Mouse (Mus musculus) cortical plate, adult 2 months (tissue): ENCODE data around the gene Ccnt2.
"Not testable (repeated sequence)": the region's sequence is repeated elsewhere in the genome, so short reads cannot be mapped to it uniquely, and the experiment has no call there.

Experiments
- CTCF ChIP-seq: fragments of 200-500 bp; IDR thresholded peaks from 2 replicates; pipeline ENCODE4 v1.5.1; 2011; ENCODE audit warnings: mild to moderate bottlenecking, control low read depth, low read length; ENCODE audit not compliant: insufficient read depth; ENCODE audit errors: extremely low read depth
- POLR2A ChIP-seq: fragments of 200-500 bp; IDR thresholded peaks from 2 replicates; pipeline ENCODE4 v1.6.1; 2011; ENCODE audit warnings: mild to moderate bottlenecking, low read length, control low read depth; ENCODE audit not compliant: insufficient read depth; ENCODE audit errors: extremely low read depth

DNA sequence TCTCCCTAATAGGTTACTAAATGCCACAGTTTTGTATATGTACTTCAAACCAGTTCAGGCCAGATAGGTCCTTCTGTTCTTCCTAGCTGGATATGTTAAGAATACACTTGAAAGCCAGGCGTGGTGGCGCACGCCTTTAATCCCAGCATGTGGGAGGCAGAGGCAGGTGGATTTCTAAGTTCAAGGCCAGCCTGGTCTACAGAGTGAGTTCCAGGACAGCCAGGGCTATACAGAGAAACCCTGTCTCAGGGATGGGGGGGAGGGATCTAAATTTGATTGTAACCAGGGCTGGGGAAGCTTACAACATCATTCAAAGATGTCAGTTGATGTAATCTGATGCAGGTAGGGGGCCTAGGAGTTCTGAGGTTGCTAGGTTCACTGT lies 16.8 kb upstream of the Ccnt2 start:
- not testable (repeated sequence) for TF ChIP-seq CTCF, POLR2A
